Mouse (Mus musculus) cerebellum, adult 11 months (tissue): ENCODE results near the gene Hgd.
A peak's percentile ranks its signal among the peaks of the same experiment; 100 is the strongest.

Experiments used
- DNase-seq: peaks from one replicate; pipeline ENCODE4 v3.0.0; 2022

Gene Hgd

DNA sequence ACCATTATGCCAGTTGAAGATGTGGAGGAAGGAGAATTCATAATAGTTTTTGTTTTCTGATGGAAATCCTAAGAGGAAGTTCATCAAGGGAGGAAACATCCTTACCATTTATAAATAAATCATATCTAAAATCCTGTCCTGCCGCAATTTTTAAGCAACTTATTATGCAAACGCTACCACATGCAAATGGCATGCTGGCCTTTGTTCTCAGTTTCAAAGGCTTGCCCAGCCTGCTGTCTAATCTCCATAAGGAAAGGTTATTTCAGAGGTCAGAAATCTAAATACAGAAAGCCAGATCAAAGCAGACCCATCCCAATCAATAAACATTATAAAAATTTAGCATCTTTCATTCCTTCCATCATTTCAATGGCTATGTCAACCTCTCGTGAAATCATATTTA, 1.9 kb downstream of the Hgd start:
- no peak for DNase-seq

DNA sequence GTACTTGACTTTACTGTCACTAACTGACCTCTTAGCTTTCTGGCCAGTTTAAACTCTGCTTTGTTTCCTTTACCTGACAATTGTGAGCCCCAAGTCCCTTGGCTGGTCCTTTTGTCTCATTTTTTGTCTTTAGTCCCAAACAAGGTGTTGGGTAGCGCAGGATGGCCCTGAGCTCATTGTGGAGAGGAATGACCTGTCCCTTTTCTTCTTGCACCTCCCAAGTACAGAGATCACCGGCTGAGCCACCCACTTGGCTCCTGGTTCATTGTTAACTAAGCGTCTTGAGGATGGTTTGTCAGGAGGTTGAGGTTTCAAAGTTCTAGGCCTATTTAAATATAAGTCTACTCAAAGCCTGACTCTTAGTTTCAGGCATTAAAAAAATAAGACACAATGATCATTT, 3.4 kb downstream of the Hgd start:
- DNase-seq, result no peak

DNA sequence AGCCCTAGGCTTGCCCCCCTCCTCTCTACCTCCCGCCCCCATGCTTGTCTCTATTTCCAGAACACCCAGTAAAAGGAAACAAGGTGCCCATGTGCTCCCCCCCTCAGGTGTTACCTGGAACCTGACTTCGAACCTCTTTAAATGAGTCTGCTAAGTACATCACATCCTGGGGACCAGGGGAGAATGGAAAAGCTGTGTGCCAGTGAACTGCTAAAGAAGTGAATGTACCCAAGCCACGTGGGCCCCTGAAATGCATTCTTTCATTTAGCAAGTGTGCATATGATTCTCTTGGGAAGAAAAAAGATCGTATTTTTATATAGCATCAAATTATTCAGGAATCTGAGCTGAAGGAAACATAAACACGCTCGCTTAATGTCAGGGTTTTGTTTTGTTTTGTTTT, 3.8 kb downstream of the Hgd start:
- no peak for DNase-seq

DNA sequence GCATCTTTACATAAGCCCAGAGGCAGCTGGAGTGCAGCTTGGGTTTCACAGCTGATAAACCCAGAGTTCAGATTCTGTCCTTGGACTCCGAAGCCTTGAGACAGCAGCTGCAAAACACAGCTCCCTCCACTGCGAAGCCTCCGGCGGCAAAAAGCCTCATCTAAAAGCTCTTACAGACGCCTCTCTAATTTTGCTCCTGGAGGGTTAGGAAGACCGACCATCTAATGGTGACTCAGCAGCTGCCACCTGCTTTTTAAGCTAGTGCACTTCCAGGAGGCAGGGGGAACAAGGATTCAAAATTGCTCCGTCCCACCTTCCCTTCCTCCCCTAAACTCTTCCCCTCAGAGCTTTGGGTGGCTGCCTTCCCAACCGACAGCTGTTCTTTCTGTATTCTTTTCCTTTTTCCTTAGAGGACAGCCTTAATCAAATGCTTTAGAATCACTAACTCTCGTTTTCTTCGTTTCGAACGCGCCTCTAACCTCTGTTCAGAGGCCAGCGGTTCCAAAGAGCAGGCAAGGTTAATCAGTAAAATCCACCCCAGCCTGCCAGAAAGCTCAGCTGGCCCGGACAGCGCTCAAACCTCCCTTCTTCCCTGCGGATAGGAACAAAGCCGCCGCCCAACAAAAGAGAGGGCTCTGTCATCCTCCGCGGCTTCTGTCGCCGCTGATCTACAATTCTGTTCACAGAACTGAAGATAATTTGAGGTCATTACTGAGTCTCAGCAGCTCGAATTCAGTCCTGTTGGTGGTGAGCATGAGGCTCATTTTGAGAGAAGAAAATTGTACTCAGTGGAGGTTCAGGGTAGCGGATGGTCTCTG, 4.5 kb downstream of the Hgd start:
- peak; percentile 47 for DNase-seq

DNA sequence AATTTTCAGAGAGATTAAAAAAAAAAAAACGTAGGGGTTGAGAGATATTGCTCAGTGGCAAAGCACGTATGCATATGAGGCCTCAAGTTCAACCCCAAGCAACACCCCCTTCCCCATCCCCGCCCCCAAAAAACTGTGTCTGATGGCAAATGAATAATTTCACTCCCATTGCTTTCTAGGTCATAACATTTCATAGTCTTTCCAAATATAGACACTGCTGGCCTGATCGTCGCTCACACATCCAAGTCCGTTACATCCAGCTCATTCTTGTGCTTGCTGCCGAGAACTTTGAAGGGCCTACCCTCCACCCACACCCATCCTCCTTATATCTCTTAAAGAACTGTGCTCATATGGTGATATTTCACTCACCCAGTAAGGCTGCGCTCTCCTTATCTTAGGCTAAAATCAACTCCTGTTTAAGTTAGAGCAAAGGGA, 5.2 kb downstream of the Hgd start:
- no peak for DNase-seq

DNA sequence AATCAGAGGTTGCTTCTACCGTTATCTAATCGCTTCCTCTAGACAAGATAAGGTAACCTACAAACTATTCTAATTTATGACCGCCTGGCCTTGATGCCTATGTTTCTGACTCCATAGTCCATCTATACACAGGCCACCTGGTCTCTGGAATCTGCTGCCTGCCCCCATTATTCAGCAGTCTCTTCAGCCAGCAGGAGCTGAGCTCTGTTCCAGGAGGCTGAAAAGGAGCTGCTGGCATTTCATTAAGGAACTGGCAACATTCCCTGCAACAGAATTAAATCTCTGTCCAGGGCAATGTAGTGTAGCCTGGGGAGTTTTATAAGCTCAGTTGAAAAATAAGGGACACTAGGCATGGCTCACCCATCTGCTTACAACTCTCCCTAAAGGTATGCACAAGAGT, 11.0 kb downstream of the Hgd start:
- peak; percentile 83 for DNase-seq

DNA sequence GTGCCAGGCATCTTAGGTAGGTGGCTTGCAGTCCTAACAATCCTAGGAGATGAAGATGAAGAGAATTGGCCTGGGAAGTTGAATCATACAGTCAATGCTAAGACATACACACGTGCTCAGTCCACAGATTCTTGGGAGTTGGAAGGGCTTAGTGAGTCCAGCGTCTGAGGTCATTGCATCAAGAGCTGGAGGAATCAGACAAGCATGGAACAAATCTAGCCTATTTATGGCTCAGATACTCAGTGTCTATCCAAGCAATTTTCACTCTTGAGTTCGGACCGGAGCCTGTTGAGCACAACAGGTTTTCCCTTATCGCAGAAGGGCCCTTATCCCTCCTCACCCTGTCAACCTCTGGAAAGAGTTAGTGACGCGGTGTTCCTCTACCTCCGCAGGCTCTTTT, 11.6 kb downstream of the Hgd start:
- DNase-seq, result no peak

DNA sequence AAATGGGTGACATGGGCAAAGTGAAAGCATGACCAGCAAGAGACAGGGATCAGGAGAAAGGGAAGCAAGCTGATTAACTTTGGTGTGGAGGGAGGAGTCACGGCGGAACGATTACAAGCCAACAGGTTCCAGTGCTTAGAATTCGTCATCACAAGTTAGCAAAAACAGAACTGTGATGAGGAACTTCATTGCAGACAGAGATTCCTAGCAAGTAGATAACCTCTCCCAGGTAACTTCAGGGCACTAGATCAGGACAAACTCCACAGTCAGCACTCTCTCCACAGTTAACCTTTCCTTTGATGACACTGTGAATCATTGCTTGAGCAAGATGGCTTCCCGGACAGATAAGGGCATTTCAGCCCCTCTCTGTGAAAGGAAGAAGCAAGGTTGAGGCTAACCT, 17.5 kb downstream of the Hgd start:
- DNase-seq, result no peak

DNA sequence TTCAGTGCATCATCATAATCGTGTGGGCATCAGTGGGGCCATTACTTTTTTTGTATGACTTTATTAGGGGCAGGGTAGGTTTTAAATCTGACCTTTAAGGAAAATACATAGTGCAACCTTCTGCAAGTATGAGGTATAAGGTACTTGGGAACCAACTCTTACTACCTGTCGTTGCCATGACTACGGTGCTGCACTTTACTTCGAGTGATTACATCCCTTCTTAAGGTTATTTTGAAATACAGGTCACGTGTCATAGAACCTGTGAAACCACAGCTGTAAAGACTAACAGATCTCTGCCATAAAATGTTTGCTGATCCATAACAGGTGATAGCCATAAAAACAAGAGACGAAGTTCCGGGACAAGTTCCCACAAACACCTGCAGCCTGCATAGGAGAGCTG, 18.5 kb downstream of the Hgd start:
- DNase-seq, result no peak

DNA sequence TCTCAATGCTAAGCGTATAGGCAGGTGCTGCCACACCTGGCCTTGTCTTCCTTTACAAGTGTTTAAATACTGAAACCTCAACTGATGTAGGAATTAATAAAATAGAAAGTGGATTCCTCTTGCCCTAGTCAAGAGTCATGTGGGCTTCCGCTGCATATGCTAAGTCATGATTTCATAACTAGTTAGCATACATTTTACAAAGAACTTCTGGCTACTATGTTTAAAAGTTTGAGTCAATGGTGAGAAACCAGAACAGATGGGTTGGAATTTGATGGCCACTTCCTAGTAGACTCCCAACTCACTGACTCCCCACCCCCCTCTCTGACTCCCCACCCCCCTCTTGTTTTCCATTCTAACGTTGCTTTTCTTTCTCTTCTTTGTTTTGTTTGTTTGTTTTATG, 19.4 kb downstream of the Hgd start:
- DNase-seq, result no peak

DNA sequence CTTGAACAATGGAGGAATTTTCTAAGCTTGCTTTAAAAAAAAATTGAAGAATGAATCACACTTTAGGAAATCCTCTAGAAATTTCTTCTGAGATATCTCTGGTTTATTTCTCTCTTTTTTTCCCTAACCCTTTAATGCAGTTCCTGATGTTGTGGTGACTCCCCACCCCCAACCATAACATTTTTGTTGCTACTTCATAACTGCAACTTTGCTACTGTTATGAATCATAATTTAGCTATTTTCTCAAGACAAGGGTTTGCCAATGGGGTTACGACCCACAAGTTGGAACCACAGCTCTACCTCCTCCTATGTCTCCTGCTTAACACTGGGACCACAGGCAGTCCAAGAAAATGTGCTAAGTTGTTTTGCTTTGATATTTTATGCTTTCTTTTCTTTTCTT, 23.5 kb downstream of the Hgd start:
- no peak for DNase-seq

DNA sequence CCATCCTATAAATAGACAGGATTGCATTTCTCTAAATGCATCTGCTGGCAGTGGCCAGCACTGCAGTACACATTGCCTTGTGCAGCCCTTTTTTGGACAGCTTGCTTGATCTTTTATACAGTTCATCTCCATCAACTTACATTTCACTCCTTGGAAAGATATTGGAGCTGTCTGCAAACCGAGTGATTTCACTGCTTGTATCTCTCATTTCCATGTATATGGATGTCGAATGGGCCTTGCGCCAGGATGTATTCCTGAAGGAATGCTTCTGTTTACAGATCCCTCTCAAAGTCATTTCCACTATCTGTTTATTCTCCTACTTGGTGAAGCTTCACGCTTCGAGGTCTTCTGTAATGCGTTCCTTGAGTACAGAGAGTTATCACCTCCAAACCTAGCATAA, 24.3 kb downstream of the Hgd start:
- no peak for DNase-seq

DNA sequence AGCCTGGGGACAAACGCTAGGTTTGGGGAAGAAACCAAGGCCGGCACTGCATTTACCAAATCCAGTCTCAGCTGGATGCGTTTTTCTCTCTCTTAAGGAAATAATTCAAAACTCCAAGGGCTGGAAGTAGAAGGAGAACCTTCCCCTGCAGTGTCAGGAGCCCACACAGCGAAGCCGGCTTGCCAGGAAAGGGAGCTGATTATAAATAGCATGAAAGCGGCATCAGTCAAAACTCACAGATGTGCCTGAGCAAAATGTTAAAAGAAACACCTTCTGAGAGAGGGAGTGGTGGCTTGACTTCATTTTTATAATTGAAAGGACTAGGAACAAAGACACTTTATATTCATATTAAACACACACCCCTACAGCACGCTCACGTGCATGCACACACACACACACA, 30.4 kb downstream of the Hgd start:
- DNase-seq, result no peak

DNA sequence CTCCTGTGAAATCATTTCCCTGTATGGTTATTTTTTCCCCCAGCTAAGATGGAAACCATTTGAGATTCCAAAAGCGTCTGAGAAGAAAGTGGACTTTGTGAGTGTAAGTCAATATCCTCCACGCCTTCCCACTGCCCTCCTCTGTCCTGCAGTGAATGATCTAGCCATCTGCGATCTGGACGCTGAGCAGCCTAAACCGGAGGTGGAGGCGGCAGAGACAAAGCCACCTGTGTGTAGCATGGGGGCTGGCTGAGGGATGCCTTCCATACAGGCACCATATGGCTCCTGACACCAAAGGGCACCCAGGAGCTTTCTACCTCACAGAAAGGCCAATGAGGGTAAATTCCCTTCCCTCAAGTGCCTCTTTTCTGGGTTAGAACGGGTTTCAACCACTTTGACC, 31.1 kb downstream of the Hgd start:
- no peak for DNase-seq

DNA sequence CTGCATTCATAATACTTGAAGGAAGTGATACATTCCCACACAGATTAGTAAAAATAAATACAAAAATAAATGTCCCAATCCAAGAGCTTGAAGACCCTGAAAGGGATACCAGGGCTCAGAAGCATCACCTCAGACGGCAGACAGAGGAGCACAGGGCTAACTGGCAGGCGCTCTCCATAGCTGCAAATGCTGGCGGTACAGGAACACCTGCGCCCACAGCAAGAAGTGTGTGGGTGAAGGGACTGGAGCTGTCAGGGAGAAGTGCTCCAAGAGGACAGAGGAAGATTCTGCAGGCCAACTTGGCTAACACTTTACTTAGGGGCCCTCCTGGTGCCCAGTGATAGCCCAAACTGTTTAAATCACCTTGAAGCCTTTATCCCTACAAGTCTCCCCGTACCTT, 32.1 kb downstream of the Hgd start:
- no peak for DNase-seq

DNA sequence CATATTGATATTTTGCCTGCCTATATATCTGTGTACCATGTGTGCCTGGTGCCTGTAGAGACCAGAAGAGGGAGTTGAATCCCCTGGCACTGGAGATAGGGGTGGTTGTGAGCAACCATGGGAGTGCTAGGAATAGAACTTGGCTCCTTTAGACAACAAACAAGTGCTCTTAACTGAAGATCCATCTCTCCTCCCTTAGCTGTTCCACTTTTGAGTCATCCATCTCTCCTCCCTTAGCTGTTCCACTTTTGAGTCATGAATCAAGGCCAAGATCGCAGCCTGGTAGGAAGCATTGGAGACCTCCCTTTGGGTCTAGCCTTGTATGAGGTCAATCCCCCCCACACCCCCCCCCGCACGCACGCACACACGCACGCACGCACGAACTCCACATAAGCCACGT, 34.6 kb downstream of the Hgd start:
- no peak for DNase-seq

DNA sequence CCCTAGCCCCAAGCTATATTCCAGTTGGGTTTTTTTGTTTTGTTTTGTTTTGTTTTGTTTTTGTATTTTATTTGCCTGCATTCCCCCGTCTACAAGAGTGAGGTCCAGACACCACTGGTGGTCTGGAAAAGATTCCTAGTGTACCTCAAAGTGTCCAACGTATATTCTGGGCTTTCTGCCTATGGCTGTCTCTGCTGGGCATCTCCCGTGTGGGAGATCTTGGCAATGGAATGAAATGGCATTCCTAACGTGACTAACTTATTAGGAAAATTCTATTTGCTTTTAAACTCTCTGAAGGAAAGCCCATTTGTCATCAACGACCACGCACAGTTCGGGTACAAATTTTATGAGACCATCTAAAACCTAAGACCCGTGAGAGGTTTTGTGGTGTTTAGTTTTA, 35.5 kb downstream of the Hgd start:
- DNase-seq, result no peak

DNA sequence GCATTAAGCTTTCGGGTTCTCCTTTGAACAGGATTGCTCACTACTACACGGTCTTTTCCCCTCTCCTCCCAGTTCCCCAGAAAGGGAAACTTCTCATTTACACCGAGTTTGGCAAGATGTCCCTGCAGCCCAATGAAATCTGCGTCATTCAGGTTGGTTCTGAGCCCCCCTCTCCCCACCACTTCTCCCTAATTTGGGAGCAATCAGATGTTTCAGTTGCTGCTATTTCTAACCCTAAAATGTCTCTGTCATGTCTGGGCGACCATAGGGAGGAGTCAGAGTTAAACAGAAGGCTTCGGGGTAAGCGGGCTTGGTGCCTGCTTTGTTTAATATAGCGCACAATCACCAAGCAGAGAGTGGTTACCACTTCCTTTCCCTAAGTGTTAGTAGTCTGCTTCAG, 36.2 kb downstream of the Hgd start:
- no peak for DNase-seq

DNA sequence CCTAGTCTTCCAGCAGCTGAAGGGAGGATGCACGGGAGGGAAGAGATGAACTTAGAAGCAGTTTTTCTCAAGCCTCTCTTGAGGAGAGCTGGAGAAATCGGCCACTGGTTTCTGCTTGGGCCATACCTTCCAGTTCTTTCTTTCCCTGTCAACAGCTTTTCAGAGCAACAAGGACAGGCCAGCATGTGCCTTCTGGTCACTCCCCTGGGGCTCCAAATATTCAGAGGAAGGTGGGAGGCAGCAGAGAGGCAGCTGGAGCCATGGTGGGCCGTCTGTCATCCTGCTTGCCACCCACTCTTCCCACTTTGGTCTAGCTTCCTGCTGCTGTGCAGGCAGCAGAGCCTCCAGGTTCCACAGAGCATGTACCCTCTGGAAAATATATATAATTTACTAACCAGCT, 37.7 kb downstream of the Hgd start:
- DNase-seq, result peak; percentile 53

DNA sequence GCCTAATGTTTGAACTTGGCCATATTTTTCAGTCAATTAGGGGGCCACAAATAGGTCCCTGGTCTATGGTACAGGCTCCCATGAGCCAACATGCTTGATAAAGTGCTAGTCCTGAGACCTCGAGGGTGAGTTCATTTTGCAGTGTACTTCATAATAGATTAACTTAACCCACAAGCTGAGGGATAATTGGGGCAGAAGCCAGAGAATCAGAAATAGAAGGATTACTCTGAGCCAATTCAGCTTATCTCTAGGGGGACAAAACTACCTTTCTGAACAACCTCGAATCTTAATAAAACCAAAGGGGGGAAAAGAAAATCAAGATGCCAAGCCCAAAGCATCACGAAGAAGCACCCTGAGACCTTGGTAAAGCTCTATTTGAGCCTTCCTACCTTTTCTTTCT, 42.5 kb downstream of the Hgd start:
- DNase-seq, result no peak

DNA sequence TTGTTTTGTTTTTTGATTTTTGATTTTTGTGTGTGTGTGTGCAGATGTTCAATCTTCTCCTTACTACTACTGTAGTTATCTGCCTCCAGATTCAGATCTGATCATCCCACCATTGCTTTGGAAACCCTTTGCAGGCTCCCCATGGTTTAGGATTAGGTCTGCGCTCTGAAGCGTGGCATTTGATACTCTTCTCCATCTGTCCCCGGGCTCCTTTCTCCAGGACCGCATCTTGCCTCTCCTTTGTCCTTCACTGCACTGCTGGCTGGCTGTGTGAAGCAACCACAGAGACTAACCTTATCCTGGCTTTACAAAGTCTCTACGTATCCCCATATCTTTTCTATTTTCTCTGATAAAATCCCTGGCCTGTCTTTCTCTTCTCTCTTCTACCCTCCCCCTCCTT, 43.0 kb downstream of the Hgd start:
- DNase-seq, result peak; percentile 75

DNA sequence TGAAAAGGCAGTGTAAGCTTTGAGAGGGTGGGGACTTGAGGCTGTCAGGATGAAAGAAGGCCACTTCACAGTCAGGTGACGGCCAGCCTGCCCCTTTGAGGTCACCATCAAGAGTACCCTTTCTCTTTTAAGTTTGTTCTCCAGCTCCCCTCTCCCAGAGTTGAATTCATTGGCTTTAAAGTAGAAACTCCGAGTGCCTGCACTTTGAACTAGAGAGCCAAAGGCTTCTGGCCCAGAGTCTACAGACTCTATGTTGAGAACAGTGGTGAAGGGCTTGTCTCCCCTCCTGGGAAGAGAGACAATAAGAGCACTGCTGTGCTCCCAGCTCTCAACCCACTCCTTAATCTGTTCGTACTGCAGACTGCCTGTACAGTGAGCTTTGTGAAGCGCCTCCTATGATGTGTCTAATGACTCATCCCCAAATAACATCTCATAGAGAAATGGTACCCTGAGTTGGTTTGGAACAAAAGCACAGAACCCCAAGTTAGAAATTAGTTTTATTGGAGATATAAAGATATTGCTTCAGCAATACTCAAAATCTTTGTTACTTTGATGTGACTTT, 46.5 kb downstream of the Hgd start:
- DNase-seq, result no peak

DNA sequence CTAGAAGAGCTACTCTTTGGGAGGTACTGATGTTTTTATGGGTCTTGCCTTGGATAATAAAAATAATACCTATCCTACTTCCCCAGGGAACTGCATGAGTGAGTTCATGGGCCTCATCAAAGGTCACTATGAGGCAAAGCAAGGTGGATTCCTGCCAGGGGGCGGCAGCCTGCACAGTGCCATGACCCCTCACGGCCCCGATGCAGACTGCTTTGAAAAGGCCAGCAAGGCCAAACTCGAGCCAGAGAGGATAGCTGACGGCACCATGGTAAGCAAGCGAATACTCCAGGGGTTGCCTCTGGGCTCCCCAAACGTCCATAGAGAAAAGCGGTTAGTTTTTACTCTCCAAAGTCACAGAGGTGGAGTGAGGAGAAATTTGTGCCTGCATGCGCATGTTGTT, 48.4 kb downstream of the Hgd start:
- DNase-seq, result no peak

DNA sequence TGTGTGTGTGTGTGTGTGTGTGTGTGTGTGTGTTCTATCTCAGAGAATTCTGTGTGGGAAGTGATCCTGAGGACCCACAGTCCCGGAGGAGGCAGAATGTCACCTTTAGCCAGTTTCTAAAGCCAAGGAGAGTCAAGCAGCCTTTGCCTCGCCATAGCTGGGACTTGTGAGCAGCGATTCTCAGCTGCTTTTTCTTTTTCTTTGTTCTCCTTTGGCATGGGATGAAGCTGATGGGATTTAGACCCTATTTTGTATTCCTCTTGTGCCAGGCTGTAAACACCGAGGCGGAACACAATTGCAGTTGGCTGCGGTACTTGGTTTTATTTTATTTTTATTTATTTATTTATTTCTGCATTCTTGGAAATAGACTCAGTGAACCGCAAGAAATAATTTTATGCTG, 49.1 kb downstream of the Hgd start:
- no peak for DNase-seq

DNA sequence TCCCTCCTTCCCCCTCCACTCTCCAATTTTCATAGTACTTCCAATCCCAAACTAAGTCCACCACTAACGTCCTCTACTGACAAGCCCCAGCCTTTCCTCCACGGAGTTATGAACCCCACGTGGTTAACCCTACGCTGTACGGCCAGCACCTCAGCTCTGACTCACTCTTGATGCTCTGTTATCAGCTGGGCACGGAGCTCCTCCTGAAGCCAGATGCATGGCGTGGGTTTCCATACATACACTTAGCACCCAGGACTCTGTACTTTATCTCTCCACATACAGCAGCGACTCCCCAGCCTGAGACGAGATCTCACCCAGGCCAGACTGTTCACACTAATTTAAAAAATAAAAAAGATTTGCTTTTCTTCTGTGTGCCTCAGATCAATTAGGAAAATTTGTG, 54.6 kb downstream of the Hgd start:
- DNase-seq, result no peak
